Mouse (Mus musculus) midbrain, embryonic 15.5 days (tissue): Measurements from ENCODE around the gene Cebpb. TPM values are rescaled to one million over a fixed set of nuclear protein-coding genes. Genes with fewer than 3 reads are reported as not detected.

Experiments
- microRNA-seq: library from miRNA; unstranded; fragments of <30 nt; microRNA quantifications from one replicate; pipeline ENCODE4, GENCODE M21; 2016
- polyA plus RNA-seq: library from polyadenylated mRNA; unstranded; fragments of >200 nt; fragmentation: Nextera tagmentation; extraction: Ambion mirVana; gene quantifications from 2 replicates; pipeline ENCODE4 v1.2.1, GENCODE M21; 2015

Cebpb gene
- polyA plus RNA-seq, 1 experiment from 2014 or later: 1.3 TPM

Small RNA genes lying within 50 kb of the gene (microRNA-seq; reads per million reads assigned to microRNA genes)
- not detected for gene Gm22355

Other genes with a start within 250 kb of the Cebpb start
- gene Rnf114, start 196.3 kb upstream of the Cebpb start, polyA plus RNA-seq: 131 and 140 TPM in 2 replicates
- 34.3 and 34.7 TPM in 2 replicates for gene Spata2, start 196.0 kb upstream of the Cebpb start, polyA plus RNA-seq
- gene Snai1, start 150.7 kb upstream of the Cebpb start, polyA plus RNA-seq: 5.1 and 6.4 TPM in 2 replicates
- gene Ube2v1, start 56.8 kb upstream of the Cebpb start, polyA plus RNA-seq: 327 TPM in 2 replicates
- 10.5 and 10.7 TPM in 2 replicates for gene Gm20431, start 27.4 kb upstream of the Cebpb start, polyA plus RNA-seq
- gene Tmem189, start 907 bp downstream of the Cebpb start, polyA plus RNA-seq: 33.4 and 37.9 TPM in 2 replicates
- 73.6 and 74.5 TPM in 2 replicates for gene Ptpn1, start 243.1 kb downstream of the Cebpb start, polyA plus RNA-seq